Mouse (Mus musculus) T-cell, adult 2 months (primary cell): ENCODE results near the gene Hip1r.
"Not testable (repeated sequence)": the region's sequence is repeated elsewhere in the genome, so short reads cannot be mapped to it uniquely, and the experiment has no call there.

Experiments
- DNase-seq: peaks from one replicate; pipeline ENCODE4 v3.0.0; 2022; ENCODE audit warnings: low spot score

Hip1r gene

DNA sequence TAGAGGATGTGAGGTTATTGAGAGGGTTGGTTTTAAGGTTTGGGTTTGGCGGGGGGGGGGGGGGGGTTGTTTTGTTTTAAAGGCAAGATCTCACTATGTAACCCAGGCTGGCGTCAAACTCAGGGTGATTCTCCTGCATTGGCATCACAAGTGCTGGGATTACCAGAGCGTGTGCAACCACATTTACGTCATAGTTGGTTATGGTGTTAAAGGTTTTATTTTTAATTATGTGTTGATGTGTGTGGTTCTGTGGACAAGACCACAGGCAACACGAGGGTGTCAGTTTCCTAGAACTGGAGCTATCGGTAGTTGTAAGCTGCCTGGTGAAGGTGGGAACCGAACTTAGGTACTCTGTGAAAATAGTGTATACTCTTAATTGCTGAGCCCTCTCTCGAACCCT, 62.4 kb downstream of the Hip1r start:
- DNase-seq, result peak; percentile 94

- peak; percentile 80 for DNase-seq
Observed at GRCm38 (mm10) chr5:124036341-124036740, 62.9 kb downstream of the Hip1r start.

DNA sequence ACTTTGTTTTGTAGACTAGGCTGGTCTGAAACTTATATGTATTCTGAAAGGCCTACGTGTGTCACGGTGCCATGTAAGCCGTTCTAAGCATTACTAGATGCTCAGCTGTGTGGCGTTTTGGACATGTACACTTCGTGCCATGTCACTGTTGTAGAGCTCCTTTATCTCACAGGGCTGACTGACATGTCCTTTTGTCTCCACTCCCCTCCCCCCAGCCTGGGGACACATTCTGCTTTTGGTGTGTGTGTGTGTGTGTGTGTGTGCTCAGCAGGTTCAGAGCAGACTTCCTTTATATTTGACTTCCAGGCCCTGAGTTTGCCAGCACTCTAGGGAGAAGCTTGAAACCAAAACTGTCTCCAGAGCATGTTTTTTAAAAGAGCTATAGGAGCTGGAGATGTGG, 63.4 kb downstream of the Hip1r start:
- peak; percentile 83 for DNase-seq

GRCm38 (mm10) chr5:124039602-124040001, 66.2 kb downstream of the Hip1r start:
- DNase-seq, result no peak

DNA sequence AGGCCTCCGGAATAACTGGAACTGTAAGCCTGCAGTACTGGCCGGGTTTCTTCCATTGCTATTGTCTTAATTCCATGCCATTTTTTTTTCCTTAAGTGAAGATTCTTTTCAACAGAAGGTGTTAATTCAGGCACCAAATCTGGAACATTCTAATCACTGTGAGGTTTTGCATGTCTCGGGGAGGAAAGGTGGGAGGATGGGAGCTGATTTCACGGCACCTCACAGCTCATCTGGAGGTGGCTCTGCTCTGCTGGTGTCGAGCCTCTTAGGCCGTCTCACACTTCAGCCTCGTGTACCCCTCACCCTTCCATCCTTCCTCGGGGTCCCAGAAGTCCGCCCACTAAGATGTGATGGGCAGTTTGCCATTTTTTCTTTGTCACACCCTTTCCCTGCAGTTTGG, 67.7 kb downstream of the Hip1r start:
- no peak for DNase-seq

- no peak for DNase-seq
Observed at GRCm38 (mm10) chr5:124043212-124043978, 70.0 kb downstream of the Hip1r start.

- no peak for DNase-seq
Observed at GRCm38 (mm10) chr5:124043999-124044398, 70.6 kb downstream of the Hip1r start.

DNA sequence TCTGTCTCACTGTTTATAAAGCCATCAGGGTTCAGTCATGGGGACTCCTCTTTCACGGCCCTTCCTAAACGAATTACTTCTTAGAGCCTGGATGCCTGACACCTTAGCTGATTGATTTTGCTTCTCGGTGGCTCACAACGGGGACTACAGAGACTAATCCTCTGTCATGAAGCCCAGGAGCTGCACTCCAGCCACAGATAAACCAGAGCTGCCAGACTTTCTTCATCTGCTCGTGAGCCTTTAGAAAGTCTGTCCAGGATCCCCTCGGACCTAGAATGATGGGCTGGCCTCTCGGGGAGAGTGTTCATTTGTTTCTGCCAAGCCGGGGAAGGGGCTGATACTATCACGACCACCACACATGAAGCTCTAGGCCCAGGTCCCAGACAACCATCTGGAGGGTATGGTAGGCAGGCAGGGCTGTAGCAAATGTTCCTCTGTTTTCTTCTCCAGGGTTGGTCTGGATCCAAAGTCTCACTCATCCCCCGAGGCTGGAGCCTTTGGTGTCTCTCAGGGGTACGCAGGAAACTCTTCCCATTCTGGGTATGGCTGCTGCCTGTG, 72.1 kb downstream of the Hip1r start:
- no peak for DNase-seq

GRCm38 (mm10) chr5:124046741-124047401, 73.4 kb downstream of the Hip1r start:
- DNase-seq, result no peak

GRCm38 (mm10) chr5:124049249-124050045, 76.0 kb downstream of the Hip1r start:
- DNase-seq, result no peak

- DNase-seq, result peak; percentile 62
Observed at GRCm38 (mm10) chr5:124050095-124051050, 76.9 kb downstream of the Hip1r start.

DNA sequence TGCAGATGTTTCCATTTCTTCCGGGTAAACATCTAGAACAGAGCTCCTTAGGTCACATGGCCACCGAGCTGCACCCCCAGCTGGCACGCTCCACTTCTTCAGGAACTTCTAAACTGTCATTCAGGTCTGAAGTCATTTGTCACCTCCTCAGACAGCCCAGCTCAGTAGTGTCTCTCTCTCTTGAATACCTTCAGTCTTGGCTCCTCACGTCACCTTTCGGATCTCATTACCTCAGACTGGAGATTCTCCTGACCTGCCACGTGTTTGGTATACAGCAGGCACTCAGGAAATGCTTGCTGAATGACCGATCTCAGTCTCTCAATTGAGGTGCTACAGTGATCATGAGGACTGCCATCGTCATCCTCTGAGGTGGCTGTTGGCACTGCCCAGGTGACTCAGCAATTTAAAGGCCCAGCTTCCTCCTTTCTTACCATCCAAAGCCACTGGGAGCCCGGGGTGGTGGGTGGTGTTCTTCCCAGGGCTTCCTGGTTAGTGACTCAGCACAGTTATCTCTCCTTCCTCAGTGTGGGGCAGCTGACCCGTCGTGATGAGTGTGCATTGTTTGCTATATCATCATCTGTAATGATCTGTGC, 78.6 kb downstream of the Hip1r start:
- DNase-seq, result peak; percentile 54

- DNase-seq, result not testable (repeated sequence)
Observed at GRCm38 (mm10) chr5:124052641-124053040, 79.2 kb downstream of the Hip1r start.
